Mouse (Mus musculus) left cerebral cortex, adult 2 months (tissue): Measurements from ENCODE around the gene Prkn. TPM values are rescaled to one million over a fixed set of nuclear protein-coding genes. Genes with fewer than 3 reads are reported as not detected.

Source experiments
- DNase-seq, 2 experiments: peaks; one replicate each; pipeline ENCODE4 v3.0.0; 2021 to 2022; ENCODE audit warnings: low spot score in 2 of 2, mixed read lengths in 1 of 2; ENCODE audit errors: extremely low spot score in 1 of 2
- H3K27ac ChIP-seq: fragments of 200-600 bp; 2 replicates; pipeline ENCODE4 v1.8.1; 2022
- H3K4me3 ChIP-seq: fragments of 200-600 bp; 2 replicates; pipeline ENCODE4 v1.8.1; 2022
- CTCF ChIP-seq: fragments of 200-600 bp; IDR thresholded peaks from 2 replicates; pipeline ENCODE4 v1.8.1; 2022; ENCODE audit warnings: antibody characterized with exemption, mild to moderate bottlenecking, moderate library complexity
- intact Hi-C: fragments of 180-260 bp; cut with DNase I; formaldehyde crosslinking; loops from one replicate; pipeline ENCODE4 v1.15.1; 2025
- total RNA-seq, 2 experiments: library from RNA; stranded (reverse); gene quantifications; 2 replicates each; pipeline ENCODE4 v1.2.3; 2021

Prkn gene
- total RNA-seq, 2 experiments from 2014 or later = 17.2 to 18.8 TPM

- intact Hi-C loops = no loop called here
- TF ChIP-seq CTCF = no peak
- Histone ChIP-seq H3K27ac (no peak overlapping the region), H3K4me3 (no peak overlapping the region)
- no peak for DNase-seq
Observed at GRCm38 (mm10) chr17:11780805-11781481, 940.8 kb downstream of the Prkn start.

DNA sequence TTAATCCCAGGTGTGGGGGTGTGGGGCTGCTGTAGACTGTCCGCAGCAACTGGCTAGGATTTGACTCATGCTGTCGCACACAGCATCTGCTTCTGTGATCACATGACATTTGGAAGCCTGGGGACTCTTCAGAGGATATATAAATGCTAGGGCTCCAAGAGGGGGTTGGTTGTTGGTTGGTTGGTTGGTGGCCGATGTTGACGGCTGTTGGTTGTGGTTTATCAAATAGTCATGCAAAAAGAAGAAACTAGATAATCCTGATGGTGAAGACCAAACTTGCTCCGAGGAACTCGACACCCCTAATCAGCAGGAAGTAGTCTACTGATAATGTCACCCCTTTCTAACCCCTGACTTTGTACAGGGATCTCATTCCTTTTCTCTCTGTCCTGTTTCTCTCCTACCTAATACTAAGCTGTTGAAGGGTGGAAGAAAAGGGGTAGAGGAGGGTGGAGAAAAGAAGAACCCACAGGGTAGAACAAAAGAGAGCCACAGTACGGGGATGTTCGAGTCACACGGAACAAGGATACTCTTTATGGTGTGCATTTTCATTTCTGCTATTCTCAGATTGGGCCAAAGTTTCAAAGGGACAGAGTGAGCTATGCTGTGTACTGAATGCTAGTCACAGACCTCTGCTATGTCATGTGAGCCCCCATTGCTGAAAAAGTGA lies 948.2 kb downstream of the Prkn start:
- DNase-seq = no peak
- no peak overlapping the region for H3K4me3 ChIP-seq
- intact Hi-C loops = no loop called here
- no peak for TF ChIP-seq CTCF
- H3K27ac ChIP-seq = no peak overlapping the region

DNA sequence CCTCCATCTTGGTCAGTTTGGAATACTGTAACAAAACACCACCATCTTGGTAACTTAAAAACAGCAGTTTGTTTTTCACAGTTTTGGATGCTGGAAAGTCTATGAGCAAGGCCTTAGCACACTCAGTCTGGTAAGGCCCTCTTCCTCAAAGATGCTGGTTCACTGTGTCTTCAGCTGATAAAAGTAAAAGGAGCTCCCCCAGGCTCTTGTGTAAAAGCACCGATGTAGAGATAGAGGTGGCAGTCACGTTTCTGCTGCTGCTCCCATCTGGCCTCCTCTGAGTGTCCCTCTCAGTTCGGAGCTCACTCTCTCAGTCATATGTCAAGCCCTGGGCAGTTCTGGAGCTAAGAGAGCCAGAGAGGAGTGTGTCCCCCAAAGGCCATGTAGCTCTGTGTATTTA lies 955.8 kb downstream of the Prkn start:
- intact Hi-C loops = no loop called here
- TF ChIP-seq CTCF = no peak
- DNase-seq = no peak
- Histone ChIP-seq H3K4me3 (no peak overlapping the region), H3K27ac (no peak overlapping the region)

GRCm38 (mm10) chr17:11801226-11801625 lies 961.0 kb downstream of the Prkn start:
- H3K4me3 ChIP-seq = no peak overlapping the region
- TF ChIP-seq CTCF = no peak
- intact Hi-C loops = no loop called here
- no peak overlapping the region for H3K27ac ChIP-seq
- DNase-seq = no peak

DNA sequence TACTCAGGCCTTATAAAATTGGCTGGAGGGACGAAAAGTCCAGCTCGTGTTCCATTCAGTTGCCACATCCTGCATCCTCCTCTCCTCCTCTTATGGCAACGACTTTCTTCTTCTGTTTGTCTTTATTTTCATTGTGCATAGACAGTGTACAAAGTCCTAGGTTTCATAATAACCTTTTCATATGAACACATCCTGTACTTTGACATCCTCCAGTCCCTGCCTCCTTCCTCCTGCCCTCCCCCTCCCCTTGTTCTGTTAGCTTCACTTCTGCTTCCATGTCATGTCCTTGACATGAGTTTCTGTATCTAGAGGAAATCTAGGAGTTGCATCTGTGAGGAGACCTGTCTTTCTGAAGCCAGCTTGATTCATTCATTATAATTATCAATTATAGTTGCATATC lies 967.1 kb downstream of the Prkn start:
- no peak for TF ChIP-seq CTCF
- no peak overlapping the region for H3K27ac ChIP-seq
- no peak for DNase-seq
- intact Hi-C loops = no loop called here
- no peak overlapping the region for H3K4me3 ChIP-seq

DNA sequence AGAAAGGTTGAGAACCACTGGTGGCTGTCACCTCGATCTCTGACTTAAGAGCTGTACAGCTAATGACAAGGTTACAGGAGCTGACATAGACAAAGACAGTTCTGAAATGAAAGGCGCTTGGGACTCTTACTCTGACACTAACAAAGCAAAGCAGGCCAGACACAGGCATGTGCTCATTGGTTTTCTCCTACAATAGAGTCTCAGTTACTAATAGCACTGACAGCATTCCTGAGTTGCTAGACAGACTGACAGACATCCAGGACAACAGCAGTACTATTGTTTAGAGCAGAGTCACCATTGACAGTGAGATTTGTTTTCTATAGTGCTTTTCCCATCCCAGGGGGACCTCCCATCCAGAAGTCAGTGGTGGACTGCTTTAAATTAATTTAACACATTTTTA lies 977.7 kb downstream of the Prkn start:
- intact Hi-C loops = no loop called here
- DNase-seq = no peak
- H3K4me3 ChIP-seq = no peak overlapping the region
- TF ChIP-seq CTCF = no peak
- H3K27ac ChIP-seq = no peak overlapping the region

DNA sequence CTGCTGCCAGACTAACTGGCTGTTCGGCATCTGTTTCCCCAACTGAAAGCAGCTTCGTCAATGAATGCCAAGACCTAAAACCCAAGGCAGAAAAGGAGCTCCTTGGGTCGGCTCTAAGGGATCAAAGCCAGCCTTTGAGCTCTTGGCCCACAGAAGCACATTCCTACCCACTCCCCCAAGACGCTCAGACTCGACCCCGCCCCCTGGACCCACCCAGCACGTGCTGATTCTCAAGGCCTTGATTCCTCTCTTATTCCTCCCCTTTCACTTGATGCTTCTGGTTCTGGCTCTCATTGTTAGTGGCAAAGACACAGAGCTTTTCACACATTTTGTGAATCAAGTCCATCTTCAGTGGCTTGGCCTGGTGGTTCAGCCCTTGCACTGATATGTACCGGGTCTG lies 979.3 kb downstream of the Prkn start:
- H3K27ac ChIP-seq = no peak overlapping the region
- H3K4me3 ChIP-seq = no peak overlapping the region
- no peak for TF ChIP-seq CTCF
- DNase-seq = no peak
- intact Hi-C loops = no loop called here

DNA sequence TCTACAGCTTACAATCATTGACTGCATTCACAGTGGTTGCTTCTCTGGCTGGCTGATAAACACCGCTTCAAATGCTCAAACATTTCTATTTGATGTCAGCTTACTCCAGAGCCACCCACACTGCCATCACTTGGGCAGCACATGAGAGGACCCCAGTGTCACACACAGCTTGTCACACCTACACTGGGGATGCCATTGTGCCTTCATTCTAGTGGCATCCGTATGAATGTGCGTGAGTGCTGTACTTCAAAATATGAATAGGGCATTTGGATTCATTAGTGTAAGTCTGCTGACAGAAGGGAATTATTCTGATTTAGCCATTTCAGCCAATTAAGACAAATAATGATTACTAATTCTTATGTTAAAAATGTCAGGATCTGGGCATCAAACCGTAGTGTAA lies 980.6 kb downstream of the Prkn start:
- intact Hi-C loops = no loop called here
- TF ChIP-seq CTCF = no peak
- no peak for DNase-seq
- Histone ChIP-seq H3K4me3 (no peak overlapping the region), H3K27ac (no peak overlapping the region)

GRCm38 (mm10) chr17:11829501-11829900 lies 989.3 kb downstream of the Prkn start:
- intact Hi-C loops = no loop called here
- no peak for DNase-seq
- no peak overlapping the region for H3K27ac ChIP-seq
- TF ChIP-seq CTCF = no peak
- H3K4me3 ChIP-seq = no peak overlapping the region

DNA sequence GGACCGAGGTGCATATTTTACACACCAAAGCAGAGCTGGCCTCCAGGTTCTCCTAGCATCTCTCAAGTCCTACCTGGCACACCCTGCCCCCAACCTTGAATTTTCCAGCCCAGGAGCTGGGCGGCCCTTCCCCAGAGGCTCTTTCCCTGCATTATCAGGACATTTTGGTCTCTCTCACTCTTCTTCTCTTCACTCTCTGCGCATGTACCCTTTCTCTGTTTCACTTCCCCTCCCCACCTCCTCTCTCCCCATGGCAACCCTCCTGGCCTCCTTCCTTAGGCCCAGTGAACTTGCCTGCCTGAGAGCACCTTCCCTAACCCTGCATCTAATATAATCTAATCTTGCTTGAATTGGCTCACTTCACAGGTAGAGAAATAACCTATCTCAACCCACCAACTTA lies 996.9 kb downstream of the Prkn start:
- no peak overlapping the region for H3K4me3 ChIP-seq
- no peak overlapping the region for H3K27ac ChIP-seq
- intact Hi-C loops = no loop called here
- DNase-seq = no peak
- TF ChIP-seq CTCF = no peak

- no peak overlapping the region for H3K27ac ChIP-seq
- no peak overlapping the region for H3K4me3 ChIP-seq
- intact Hi-C loops = no loop called here
- TF ChIP-seq CTCF = no peak
- no peak for DNase-seq
Observed at GRCm38 (mm10) chr17:11844436-11844835, 1004.3 kb downstream of the Prkn start.

DNA sequence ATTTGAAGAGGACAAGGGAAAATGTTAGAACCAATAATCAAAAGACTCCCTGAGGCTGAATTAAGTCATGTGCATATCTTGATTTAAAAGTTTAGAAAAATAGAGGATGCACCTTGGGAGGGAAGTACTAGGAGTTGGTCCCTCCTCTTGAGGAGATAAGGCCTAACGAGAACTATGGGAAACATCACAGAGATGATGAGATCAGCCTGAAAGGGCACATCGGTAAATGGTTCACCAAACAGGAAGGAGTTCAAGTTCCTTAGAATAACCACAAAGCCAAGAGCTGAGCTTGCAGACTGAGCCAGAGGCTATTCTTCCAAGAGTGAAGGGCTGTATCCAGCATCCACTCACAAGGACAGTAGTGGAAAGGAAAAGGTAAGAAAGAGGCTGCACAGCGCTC lies 1004.8 kb downstream of the Prkn start:
- DNase-seq = no peak
- intact Hi-C loops = loop anchor here (5.0 kb wide), 3 partner anchors 168 to 1528 kb away; partner anchors contain the start of gene Qk
- no peak overlapping the region; the same call in 1 of the 2 replicates for H3K27ac ChIP-seq
- no peak for TF ChIP-seq CTCF
- no peak overlapping the region for H3K4me3 ChIP-seq

DNA sequence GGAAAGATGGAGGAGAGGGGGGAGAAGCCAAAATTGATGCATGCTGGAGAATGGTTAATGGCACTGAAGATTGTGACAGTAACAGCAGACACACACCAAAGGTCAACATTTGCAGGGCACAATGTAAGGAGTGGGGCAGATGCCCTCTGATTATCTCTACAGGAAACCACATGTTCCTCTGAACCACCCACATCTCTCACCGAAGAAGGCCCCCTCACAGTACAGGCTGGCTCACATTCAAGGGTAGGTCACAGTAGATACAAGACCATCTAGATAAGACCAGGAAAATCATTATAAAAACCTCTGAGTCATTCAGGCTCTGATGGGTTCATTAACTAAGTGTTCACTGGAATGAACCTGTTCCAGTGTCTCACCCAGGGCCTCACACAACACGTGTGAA lies 1005.3 kb downstream of the Prkn start:
- no peak for DNase-seq
- no peak for TF ChIP-seq CTCF
- peak overlapping the region; percentile 71 for H3K27ac ChIP-seq
- no peak overlapping the region for H3K4me3 ChIP-seq
- intact Hi-C loops = loop anchor here (5.0 kb wide), 3 partner anchors 168 to 1528 kb away; partner anchors contain the start of gene Qk
